Mouse (Mus musculus): ENCODE data around the gene Rpl27a.

GRCm38 (mm10) chr7:109531501-109531900, 12.6 kb downstream of the Rpl27a start:
- TF ChIP-seq CTCF (IDR thresholded peaks at IDR 0.05; ENCODE audit: low read depth, low read length), result no peak
- no peak for TF ChIP-seq POLR2A (IDR thresholded peaks at IDR 0.05; ENCODE audit: insufficient read depth, low read length)
